Mouse (Mus musculus) limb, embryonic 14.5 days (tissue): ENCODE measurements around the gene Bbip1. TPM values are rescaled to one million over a fixed set of nuclear protein-coding genes. Genes with fewer than 3 reads are reported as not detected.

ENCODE experiments used
- ATAC-seq: fragments of 200-750 bp; cut with Nextera tagmentation; 2 replicates; pipeline ENCODE4 v1.8.0; 2017; ENCODE audit warnings: low read depth, moderate number of reproducible peaks, moderate TSS enrichment; ENCODE audit not compliant: low FRiP score
- DNase-seq: peaks from one replicate; pipeline ENCODE4 v3.0.0-alpha.2; 2015; ENCODE audit warnings: low spot score
- H3K27ac ChIP-seq: fragments of 300-500 bp; sonication (generic); replicated peaks from 2 replicates; pipeline ENCODE4 v1.5.1; 2014; ENCODE audit warnings: low read depth, mild to moderate bottlenecking, low read length, moderate library complexity, mixed read lengths
- H3K27me3 ChIP-seq: fragments of 300-500 bp; sonication (generic); 2 replicates; pipeline ENCODE4 v1.6.1; 2014; ENCODE audit warnings: low read length, mixed read lengths; ENCODE audit not compliant: control insufficient read depth, insufficient read depth
- H3K36me3 ChIP-seq: fragments of 300-500 bp; sonication (generic); 2 replicates; pipeline ENCODE4 v1.6.1; 2014; ENCODE audit warnings: mild to moderate bottlenecking, low read length, moderate library complexity, mixed read lengths; ENCODE audit not compliant: control insufficient read depth, insufficient read depth
- H3K4me1 ChIP-seq: fragments of 300-500 bp; sonication (generic); 2 replicates; pipeline ENCODE4 v1.6.1; 2014; ENCODE audit warnings: antibody characterized with exemption, low read length, mixed read lengths; ENCODE audit not compliant: control insufficient read depth, insufficient read depth
- H3K4me2 ChIP-seq: fragments of 300-500 bp; sonication (generic); replicated peaks from 2 replicates; pipeline ENCODE4 v1.6.1; 2014; ENCODE audit warnings: low read depth, mild to moderate bottlenecking, low read length, moderate library complexity; ENCODE audit not compliant: severe bottlenecking
- H3K4me3 ChIP-seq: fragments of 300-500 bp; sonication (generic); replicated peaks from 2 replicates; pipeline ENCODE4 v1.5.1; 2014; ENCODE audit warnings: low read length
- H3K9ac ChIP-seq: fragments of 300-500 bp; sonication (generic); 2 replicates; pipeline ENCODE4 v1.6.1; 2014; ENCODE audit warnings: mild to moderate bottlenecking, low read depth, low read length, moderate library complexity; ENCODE audit not compliant: severe bottlenecking
- H3K9me3 ChIP-seq: fragments of 300-500 bp; sonication (generic); 2 replicates; pipeline ENCODE4 v1.6.1; 2016; ENCODE audit warnings: low read length; ENCODE audit not compliant: control insufficient read depth
- POLR2A ChIP-seq: fragments of 200-500 bp; IDR thresholded peaks from 2 replicates; pipeline ENCODE4 v1.8.0; 2012; ENCODE audit warnings: inconsistent platforms, mild to moderate bottlenecking, moderate library complexity, borderline replicate concordance; ENCODE audit not compliant: insufficient read depth, insufficient read length; ENCODE audit errors: extremely low read depth
- WGBS: fragments of 180-500 bp; shearing (Covaris S2); extraction: QIAGEN DNeasy Blood & Tissue Kit; methylation state at CpG from one replicate; pipeline ENCODE4 v1.1.7; 2014; 5-methylcytosine and 5-hydroxymethylcytosine counted together
- polyA plus RNA-seq, 2 experiments: library from polyadenylated mRNA; depleted of rRNA in 1 of 2; stranded (reverse) in 1 of 2; unstranded in 1 of 2; fragments of >200 nt; fragmentation: Nextera tagmentation in 1 of 2; extraction: Ambion mirVana in 1 of 2; gene quantifications; 2 replicates each; pipeline versions ENCODE4 v1.2.1 to v1.2.3; 2012 to 2014

Gene Bbip1
- polyA plus RNA-seq, 2 experiments = 57.2 to 78.8 TPM

DNA sequence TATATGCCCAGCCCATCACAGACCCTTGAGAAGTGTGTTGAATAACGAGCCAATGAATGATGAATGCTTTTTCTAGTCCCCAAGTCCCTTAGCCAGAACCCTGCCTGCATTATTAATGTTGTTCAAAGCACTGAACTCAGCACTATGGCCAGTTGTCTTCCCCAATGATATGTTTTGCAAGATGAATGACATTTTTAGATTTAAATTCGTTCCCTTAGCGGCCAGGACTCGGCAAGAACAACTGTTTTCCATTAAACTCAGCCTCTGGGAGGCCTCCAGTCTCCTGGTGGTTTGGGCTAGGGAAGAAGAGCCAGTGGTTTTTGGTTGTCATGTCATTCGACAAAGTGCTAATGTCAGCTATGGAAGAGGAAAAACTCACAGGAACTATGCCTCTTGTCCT, 62.6 kb downstream of the Bbip1 start:
- H3K9ac ChIP-seq = no peak overlapping the region
- ATAC-seq (no peak), DNase-seq (no peak)
- no peak overlapping the region for H3K4me3 ChIP-seq
- 47% methylated on average over 5 of the region's 5 CpGs for WGBS
- no peak overlapping the region for H3K27ac ChIP-seq
- H3K36me3 ChIP-seq = no peaks in the 10 kb centered on the region
- no peak overlapping the region for H3K4me2 ChIP-seq
- H3K4me1 ChIP-seq = no peaks in the 10 kb centered on the region
- TF ChIP-seq POLR2A = no peak
- no peaks in the 10 kb centered on the region for H3K27me3 ChIP-seq
- no peaks in the 10 kb centered on the region for H3K9me3 ChIP-seq

DNA sequence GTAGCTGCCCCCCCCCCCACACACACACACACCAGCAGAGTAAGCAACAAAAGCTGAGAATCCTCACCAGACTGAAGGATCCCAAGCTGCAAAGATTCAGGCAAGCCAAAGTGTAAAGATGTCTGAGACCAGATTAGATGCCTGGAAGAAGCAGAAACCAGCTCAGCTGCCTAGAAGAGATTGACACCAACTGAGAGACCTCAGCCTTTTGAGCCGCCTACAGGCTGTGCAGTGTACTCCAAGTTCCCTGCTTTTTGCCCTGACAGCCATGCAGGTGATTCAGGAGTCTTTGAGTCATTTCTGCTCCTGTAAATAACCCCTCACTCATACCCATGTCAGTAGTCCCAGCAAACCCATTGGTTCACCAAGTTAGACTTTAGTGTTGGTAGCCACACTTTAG, 64.0 kb downstream of the Bbip1 start:
- Histone ChIP-seq H3K4me2 (no peak overlapping the region), H3K9me3 (no peaks in the 10 kb centered on the region), H3K4me1 (no peaks in the 10 kb centered on the region), H3K27me3 (no peaks in the 10 kb centered on the region), H3K27ac (no peak overlapping the region), H3K9ac (no peak overlapping the region), H3K4me3 (no peak overlapping the region), H3K36me3 (no peaks in the 10 kb centered on the region)
- 82% methylated on average over 1 of the region's 1 CpGs for WGBS
- DNase-seq (no peak), ATAC-seq (no peak)
- TF ChIP-seq POLR2A = no peak

Other genes starting within 250 kb of the Bbip1 start
- 23.3 and 43.3 TPM in 2 replicates for gene Pdcd4, start 52.4 kb downstream of the Bbip1 start, polyA plus RNA-seq (2012; rRNA removed)
- gene Pdcd4, start 52.4 kb downstream of the Bbip1 start, polyA plus RNA-seq (2014; fragmentation: Nextera tagmentation; extraction: Ambion mirVana) = 96.4 and 109 TPM in 2 replicates
- gene Shoc2, start 321 bp downstream of the Bbip1 start, polyA plus RNA-seq (2012; rRNA removed) = 26.9 and 29.2 TPM in 2 replicates
- gene Shoc2, start 321 bp downstream of the Bbip1 start, polyA plus RNA-seq (2014; fragmentation: Nextera tagmentation; extraction: Ambion mirVana) = 44.8 and 48.2 TPM in 2 replicates
- 3.7 and 6.6 TPM in 2 replicates for gene Adra2a, start 99.5 kb upstream of the Bbip1 start, polyA plus RNA-seq (2012; rRNA removed)
- 1.2 and 1.4 TPM in 2 replicates for gene Adra2a, start 99.5 kb upstream of the Bbip1 start, polyA plus RNA-seq (2014; fragmentation: Nextera tagmentation; extraction: Ambion mirVana)